Mouse (Mus musculus) midbrain, embryonic 15.5 days (tissue): ENCODE results near the gene Aebp2. TPM values are rescaled to one million over a fixed set of nuclear protein-coding genes. Genes with fewer than 3 reads are reported as not detected.

Experiments
- ATAC-seq: fragments of 200-750 bp; cut with Nextera tagmentation; replicated peaks from 2 replicates; pipeline ENCODE4 v1.8.0; 2017; ENCODE audit warnings: moderate TSS enrichment
- H3K27ac ChIP-seq: fragments of 300-500 bp; sonication (generic); 2 replicates; pipeline ENCODE4 v1.5.1; 2015; ENCODE audit warnings: mild to moderate bottlenecking, inconsistent platforms
- H3K27me3 ChIP-seq: fragments of 300-500 bp; sonication (generic); replicated peaks from 2 replicates; pipeline ENCODE4 v1.6.1; 2015; ENCODE audit warnings: inconsistent platforms
- H3K36me3 ChIP-seq: fragments of 300-500 bp; sonication (generic); replicated peaks from 2 replicates; pipeline ENCODE4 v1.6.1; 2015; ENCODE audit warnings: inconsistent platforms
- H3K4me1 ChIP-seq: fragments of 300-500 bp; sonication (generic); 2 replicates; pipeline ENCODE4 v1.6.1; 2015; ENCODE audit warnings: inconsistent platforms
- H3K4me2 ChIP-seq: fragments of 300-500 bp; sonication (generic); 2 replicates; pipeline ENCODE4 v1.6.1; 2015; ENCODE audit warnings: inconsistent platforms, mild to moderate bottlenecking, moderate library complexity
- H3K4me3 ChIP-seq: fragments of 300-500 bp; sonication (generic); 2 replicates; pipeline ENCODE4 v1.5.1; 2015; ENCODE audit warnings: mild to moderate bottlenecking, inconsistent platforms
- H3K9ac ChIP-seq: fragments of 300-500 bp; sonication (generic); 2 replicates; pipeline ENCODE4 v1.6.1; 2015; ENCODE audit warnings: mild to moderate bottlenecking, inconsistent platforms
- H3K9me3 ChIP-seq: fragments of 300-500 bp; sonication (generic); 2 replicates; pipeline ENCODE4 v1.6.1; 2016; ENCODE audit warnings: inconsistent platforms
- WGBS: fragments of 180-500 bp; shearing (Covaris S2); methylation state at CpG from one replicate; pipeline ENCODE4 v1.1.7; 2015; ENCODE audit warnings: mixed read lengths; 5-methylcytosine and 5-hydroxymethylcytosine counted together
- polyA plus RNA-seq: library from polyadenylated mRNA; unstranded; fragments of >200 nt; fragmentation: Nextera tagmentation; extraction: Ambion mirVana; gene quantifications from 2 replicates; pipeline ENCODE4 v1.2.1, GENCODE M21; 2015

The Aebp2 gene
- polyA plus RNA-seq, 1 experiment from 2014 or later = 9.0 TPM

DNA sequence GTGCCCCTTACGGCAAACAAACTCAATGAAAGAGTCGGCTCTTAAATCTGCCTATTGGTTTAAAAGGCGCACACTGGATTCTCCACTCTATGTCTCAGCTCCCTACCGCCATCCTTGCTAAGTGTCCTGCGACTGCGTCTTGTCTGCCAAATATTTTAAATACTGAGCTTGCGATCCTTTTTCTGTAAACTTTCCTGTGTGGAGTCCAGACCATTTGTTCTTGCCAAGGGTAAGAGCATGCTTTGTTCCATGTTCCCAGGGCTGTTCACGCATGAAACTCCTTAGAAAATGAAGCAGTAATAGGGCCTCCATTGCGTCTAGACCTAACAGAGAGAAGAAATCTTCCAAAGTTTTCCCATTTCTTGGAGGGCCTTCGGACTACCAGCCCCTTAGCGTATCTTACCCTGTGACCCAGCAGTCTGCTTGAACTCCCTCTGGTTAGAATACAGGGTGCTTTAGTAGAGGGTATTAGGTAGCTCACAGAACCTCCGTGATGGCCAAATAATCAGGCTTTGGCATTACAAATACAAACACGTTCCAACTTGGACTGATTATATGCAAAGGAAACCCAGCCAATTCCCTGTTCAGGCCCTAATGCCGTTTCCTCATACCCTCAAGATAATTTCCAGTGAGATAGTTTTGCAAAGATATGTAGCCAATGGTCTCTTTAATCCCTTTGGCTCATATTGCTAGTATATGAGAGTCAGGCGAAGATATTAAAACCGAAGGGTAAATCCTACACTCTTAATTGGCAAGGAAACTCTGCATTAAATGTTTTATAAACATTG is 67.3 kb downstream of the Aebp2 start:
- no peak overlapping the region; the same call in 1 of the 2 replicates for H3K27ac ChIP-seq
- WGBS = 82% methylated on average over 16 of the region's 16 CpGs
- no peaks in the 10 kb centered on the region for H3K27me3 ChIP-seq
- no peak for ATAC-seq
- H3K4me3 ChIP-seq = no peak overlapping the region
- no peaks in the 10 kb centered on the region for H3K4me1 ChIP-seq
- H3K4me2 ChIP-seq = no peak overlapping the region
- H3K9ac ChIP-seq = no peak overlapping the region
- H3K9me3 ChIP-seq = no peaks in the 10 kb centered on the region
- H3K36me3 ChIP-seq = no peaks in the 10 kb centered on the region

DNA sequence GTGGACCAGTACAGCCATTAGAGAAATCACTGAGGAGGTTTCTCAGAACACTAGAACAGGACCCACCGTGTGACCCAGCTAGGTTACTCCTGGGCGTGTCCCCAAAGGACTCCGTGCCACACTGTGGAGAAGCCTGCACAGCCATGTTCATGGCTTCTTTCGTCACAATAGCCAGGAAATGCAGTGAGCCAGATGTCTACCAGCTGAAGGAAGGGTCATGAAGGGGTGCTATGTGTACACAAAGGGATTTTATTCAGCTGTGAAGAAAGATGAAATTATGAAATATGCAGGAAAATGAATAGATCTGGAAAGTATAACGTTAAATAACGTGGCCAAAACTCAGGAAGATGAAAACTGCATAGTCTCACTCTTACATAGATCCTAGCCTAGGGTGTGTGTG is 69.7 kb downstream of the Aebp2 start:
- Histone ChIP-seq H3K4me1 (peaks cover 4% of the 10 kb centered on the region; the same call in 1 of the 2 replicates), H3K36me3 (no peaks in the 10 kb centered on the region), H3K27ac (no peak overlapping the region), H3K4me3 (no peak overlapping the region), H3K9ac (no peak overlapping the region), H3K9me3 (no peaks in the 10 kb centered on the region), H3K27me3 (no peaks in the 10 kb centered on the region), H3K4me2 (no peak overlapping the region)
- 93% methylated on average over 6 of the region's 6 CpGs for WGBS
- ATAC-seq = no peak

DNA sequence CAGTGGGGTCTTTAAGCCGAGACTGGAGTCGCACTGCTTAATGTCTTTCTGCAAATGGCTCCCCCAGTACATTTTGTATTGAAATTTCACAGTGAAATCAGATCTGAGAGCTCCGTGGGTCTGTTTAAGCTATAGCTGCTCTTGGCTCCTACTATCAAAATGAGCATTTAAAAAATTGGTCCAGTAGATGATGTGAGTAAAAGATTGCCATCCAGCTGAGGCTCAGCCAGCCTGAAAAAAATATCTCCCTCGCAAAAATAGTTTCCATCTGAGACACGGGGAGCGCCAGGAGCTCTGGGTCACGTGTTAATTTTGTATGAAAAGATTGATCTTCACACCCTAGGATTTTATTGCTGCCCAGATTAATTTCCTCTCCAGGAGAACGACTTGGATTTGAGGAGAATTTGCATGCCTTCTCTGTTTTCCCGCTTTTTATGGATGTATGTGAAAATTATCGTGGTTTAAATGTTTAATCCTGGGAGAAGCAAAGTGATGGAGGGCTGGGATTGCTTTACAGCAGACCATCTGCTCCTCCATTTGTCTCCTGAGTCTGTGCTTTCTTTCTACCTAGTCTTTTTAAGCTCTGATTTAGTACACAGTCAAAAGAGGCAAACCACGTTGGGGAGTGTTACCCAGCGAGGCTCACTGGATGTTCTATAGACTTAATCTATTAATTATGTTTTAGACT is 73.9 kb downstream of the Aebp2 start:
- Histone ChIP-seq H3K4me3 (no peak overlapping the region), H3K36me3 (no peaks in the 10 kb centered on the region), H3K27me3 (no peaks in the 10 kb centered on the region), H3K4me2 (no peak overlapping the region), H3K9me3 (no peaks in the 10 kb centered on the region), H3K27ac (0 out of 2 replicates have a peak overlapping the region, but pooled peaks have one; percentile 25), H3K4me1 (peaks cover 4% of the 10 kb centered on the region; the same call in 1 of the 2 replicates), H3K9ac (no peak overlapping the region)
- ATAC-seq = no peak
- 52% methylated on average over 12 of the region's 12 CpGs for WGBS

DNA sequence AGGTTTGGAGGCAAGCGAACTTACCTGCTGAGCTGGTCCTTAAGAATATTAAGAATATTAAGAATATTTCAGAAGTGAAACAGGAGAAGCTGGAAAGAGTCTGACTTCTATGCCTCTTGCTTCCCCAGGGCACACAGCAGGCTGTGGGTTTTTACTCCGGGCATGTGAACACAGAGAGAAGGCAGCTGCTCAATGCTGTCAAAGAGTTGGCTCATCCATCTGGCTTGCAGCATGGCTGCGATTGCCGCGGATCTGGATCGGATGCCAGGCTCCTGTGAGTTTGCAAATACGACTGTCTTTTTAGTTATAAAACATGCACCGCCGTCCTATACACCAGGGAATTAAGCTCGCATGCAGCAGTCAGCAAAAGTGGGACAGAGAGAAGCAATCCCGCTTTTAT is 75.5 kb downstream of the Aebp2 start:
- Histone ChIP-seq H3K27ac (no peak overlapping the region), H3K4me1 (peaks cover 4% of the 10 kb centered on the region; the same call in 1 of the 2 replicates), H3K9ac (no peak overlapping the region), H3K36me3 (no peaks in the 10 kb centered on the region), H3K4me2 (no peak overlapping the region), H3K9me3 (no peaks in the 10 kb centered on the region), H3K4me3 (no peak overlapping the region), H3K27me3 (no peaks in the 10 kb centered on the region)
- WGBS = 79% methylated on average over 11 of the region's 11 CpGs
- ATAC-seq = no peak

DNA sequence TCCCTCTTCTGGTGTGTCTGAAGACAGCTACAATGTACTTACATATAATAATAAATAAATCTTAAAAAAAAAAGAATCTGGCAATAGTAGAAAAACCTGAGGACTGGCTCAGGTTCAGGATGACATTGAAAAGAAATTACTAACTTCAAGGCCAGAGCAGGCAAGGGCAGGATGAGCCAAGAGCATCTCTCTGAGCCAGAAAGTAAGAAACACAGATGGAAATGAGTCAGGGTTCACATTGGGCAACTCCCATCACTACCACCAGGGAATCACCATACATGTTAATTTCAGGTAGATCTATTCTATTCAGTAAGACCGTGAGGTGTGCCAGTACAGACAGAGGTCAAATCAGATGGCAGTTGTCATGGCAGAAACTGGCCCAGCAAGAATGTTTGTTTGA is 76.1 kb downstream of the Aebp2 start:
- peaks cover 4% of the 10 kb centered on the region; the same call in 1 of the 2 replicates for H3K4me1 ChIP-seq
- no peak overlapping the region for H3K4me2 ChIP-seq
- H3K9me3 ChIP-seq = no peaks in the 10 kb centered on the region
- WGBS = 95% methylated on average over 1 of the region's 1 CpGs
- no peaks in the 10 kb centered on the region for H3K36me3 ChIP-seq
- no peaks in the 10 kb centered on the region for H3K27me3 ChIP-seq
- no peak overlapping the region for H3K9ac ChIP-seq
- no peak overlapping the region for H3K4me3 ChIP-seq
- ATAC-seq = no peak
- H3K27ac ChIP-seq = no peak overlapping the region

DNA sequence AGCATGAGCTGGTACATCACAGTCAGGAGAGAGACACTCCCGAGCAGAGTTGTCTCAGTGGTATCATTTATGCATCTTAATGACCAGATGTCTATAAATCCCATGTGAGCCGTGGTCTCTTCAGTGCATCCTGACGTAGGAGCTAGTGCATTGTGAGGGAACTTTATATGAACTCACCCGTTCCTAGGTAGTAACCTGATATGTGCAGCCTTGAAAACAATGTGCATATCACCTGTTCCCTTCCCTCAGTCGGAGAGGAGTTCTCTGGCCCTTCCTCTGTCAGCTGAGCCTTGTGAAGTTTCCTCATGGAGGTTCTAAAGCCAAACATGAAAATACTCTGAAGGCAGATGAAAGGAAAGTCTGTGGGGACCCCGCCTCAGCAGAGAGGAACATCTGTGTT is 78.8 kb downstream of the Aebp2 start:
- Histone ChIP-seq H3K27me3 (no peaks in the 10 kb centered on the region), H3K4me2 (no peak overlapping the region), H3K9me3 (no peaks in the 10 kb centered on the region; the same call in 1 of the 2 replicates), H3K4me1 (no peaks in the 10 kb centered on the region), H3K27ac (no peak overlapping the region), H3K4me3 (no peak overlapping the region), H3K9ac (no peak overlapping the region), H3K36me3 (no peaks in the 10 kb centered on the region)
- WGBS = 83% methylated on average over 6 of the region's 6 CpGs
- ATAC-seq = no peak

DNA sequence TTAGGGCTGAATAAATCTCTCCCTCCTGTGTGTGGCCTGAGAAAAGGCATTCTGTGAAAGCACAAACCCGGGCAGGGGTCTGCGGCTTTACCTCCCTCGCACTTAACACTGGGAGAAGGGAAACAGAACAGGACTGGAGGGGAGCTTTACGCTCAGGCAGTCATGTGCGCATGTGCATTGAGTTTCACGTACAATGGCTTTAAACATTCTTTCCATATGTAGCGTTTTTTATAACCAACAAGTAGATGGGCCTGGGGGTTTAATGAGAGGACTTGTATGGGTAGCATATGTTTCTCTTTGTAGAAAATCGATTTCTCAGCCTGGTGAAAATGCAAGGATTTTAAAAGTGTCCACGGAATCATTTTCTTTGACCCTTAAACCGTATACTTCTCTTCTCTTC is 82.7 kb downstream of the Aebp2 start:
- no peak overlapping the region for H3K27ac ChIP-seq
- no peaks in the 10 kb centered on the region for H3K36me3 ChIP-seq
- no peak overlapping the region for H3K4me3 ChIP-seq
- no peak for ATAC-seq
- H3K9ac ChIP-seq = no peak overlapping the region
- no peak overlapping the region for H3K4me2 ChIP-seq
- no peaks in the 10 kb centered on the region for H3K4me1 ChIP-seq
- H3K27me3 ChIP-seq = no peaks in the 10 kb centered on the region
- no peaks in the 10 kb centered on the region; the same call in 1 of the 2 replicates for H3K9me3 ChIP-seq
- 81% methylated on average over 10 of the region's 10 CpGs for WGBS

DNA sequence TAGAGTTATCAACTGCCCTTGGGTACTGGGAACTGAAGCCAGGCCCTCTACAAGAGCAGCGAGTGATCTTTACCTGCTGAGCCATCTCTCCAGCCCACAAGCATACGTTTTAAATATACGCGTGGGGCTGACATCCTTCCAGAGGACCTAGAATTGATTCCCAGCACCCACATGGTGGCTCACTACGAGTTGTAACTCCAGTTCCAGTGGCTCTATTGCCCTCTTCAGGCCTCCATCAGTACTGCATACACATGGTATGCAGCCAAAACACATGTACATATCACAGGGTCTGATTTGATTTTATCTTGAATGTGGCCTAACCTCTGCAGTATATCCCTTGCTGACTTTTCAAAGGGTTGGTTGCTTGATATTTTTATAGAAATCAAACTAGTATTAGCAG is 83.6 kb downstream of the Aebp2 start:
- Histone ChIP-seq H3K36me3 (no peaks in the 10 kb centered on the region), H3K4me2 (no peak overlapping the region), H3K27me3 (no peaks in the 10 kb centered on the region), H3K27ac (no peak overlapping the region), H3K4me1 (no peaks in the 10 kb centered on the region), H3K4me3 (no peak overlapping the region), H3K9ac (no peak overlapping the region), H3K9me3 (no peaks in the 10 kb centered on the region; the same call in 1 of the 2 replicates)
- ATAC-seq = no peak
- WGBS = 93% methylated on average over 5 of the region's 5 CpGs

DNA sequence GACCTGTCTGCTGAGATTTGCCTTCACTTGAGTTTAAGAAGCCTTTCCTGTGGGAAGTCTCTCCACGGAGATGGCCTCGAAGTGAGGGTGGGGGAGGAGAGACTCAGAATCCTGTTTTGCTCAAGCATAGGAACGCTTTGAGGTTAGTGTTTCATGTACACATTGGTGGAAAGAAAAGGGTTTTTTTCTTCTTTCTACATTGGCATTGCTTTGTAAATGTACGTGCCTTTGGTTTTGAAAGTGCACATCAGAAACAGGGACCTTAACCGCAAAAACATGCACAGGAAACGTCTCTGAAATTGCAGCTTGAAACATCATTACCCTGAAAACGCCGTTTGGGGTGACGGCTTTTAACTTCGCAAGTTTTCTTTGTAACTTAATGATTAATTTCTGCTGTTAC is 85.6 kb downstream of the Aebp2 start:
- no peak overlapping the region for H3K4me2 ChIP-seq
- no peaks in the 10 kb centered on the region; the same call in 1 of the 2 replicates for H3K4me1 ChIP-seq
- no peak overlapping the region for H3K27ac ChIP-seq
- 84% methylated on average over 10 of the region's 10 CpGs for WGBS
- no peaks in the 10 kb centered on the region for H3K27me3 ChIP-seq
- no peak overlapping the region for H3K9ac ChIP-seq
- H3K4me3 ChIP-seq = no peak overlapping the region
- no peaks in the 10 kb centered on the region for H3K36me3 ChIP-seq
- ATAC-seq = no peak
- no peaks in the 10 kb centered on the region; the same call in 1 of the 2 replicates for H3K9me3 ChIP-seq

DNA sequence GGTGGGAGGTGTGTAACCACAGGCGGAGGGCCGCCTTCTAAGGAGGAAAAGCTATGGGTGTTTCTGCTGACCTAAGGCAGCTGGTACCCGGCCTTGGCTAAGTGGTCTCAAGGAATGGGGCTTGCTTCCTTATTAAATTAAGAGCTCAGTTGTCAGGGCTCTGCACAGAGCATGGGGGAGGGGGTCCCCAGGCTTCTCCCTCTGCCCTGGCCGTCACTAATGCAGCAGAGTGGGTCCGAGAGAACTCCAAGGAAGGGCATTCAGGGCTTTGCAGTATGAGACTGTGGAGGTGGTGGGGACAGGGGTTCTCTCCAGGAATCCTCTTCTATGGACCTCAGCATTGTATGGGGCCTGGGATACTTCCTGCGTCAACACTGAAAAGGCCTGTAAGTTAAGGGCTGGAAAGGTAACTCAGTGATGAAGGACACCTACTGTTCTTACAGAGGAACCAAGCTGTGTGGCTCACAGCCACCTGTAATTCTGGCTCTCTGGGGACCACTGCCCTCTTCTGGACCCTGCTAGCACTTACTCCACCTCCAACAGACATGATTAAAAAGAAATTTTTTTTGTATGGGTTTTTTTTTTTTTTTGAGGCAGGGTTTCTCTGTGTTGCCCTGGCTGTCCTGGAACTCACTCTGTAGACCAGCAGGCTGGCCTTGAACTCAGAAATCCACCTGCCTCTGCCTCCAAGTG is 87.1 kb downstream of the Aebp2 start:
- WGBS = 58% methylated on average over 6 of the region's 6 CpGs
- no peak overlapping the region for H3K4me2 ChIP-seq
- no peak overlapping the region for H3K4me3 ChIP-seq
- no peaks in the 10 kb centered on the region for H3K36me3 ChIP-seq
- no peak overlapping the region for H3K27ac ChIP-seq
- H3K4me1 ChIP-seq = no peaks in the 10 kb centered on the region; the same call in 1 of the 2 replicates
- no peak overlapping the region for H3K9ac ChIP-seq
- ATAC-seq = no peak
- H3K27me3 ChIP-seq = peaks cover 3% of the 10 kb centered on the region; the same call in 1 of the 2 replicates
- H3K9me3 ChIP-seq = no peaks in the 10 kb centered on the region; the same call in 1 of the 2 replicates

DNA sequence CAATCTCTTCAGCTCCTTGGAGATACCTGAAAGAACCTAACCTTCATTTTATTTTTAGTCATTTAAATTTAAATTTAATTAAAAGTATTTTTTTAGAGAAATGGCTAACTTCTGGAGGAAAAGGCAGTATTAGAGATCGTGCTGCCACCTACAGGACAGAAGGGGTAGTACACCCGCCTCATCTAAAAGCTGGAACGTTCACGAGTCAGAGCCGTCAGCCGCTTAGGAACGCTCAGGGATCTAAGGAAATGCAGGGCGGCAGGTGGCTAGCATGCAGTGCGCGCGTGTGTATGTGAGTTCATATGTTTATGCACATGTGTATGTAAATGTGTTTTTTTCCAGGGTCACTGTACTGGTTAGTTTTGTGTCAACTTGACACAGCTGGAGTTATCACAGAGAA is 90.3 kb downstream of the Aebp2 start:
- WGBS = 3% methylated on average over 11 of the region's 11 CpGs
- H3K4me1 ChIP-seq = peaks cover 3% of the 10 kb centered on the region; the same call in 1 of the 2 replicates
- ATAC-seq = no peak

DNA sequence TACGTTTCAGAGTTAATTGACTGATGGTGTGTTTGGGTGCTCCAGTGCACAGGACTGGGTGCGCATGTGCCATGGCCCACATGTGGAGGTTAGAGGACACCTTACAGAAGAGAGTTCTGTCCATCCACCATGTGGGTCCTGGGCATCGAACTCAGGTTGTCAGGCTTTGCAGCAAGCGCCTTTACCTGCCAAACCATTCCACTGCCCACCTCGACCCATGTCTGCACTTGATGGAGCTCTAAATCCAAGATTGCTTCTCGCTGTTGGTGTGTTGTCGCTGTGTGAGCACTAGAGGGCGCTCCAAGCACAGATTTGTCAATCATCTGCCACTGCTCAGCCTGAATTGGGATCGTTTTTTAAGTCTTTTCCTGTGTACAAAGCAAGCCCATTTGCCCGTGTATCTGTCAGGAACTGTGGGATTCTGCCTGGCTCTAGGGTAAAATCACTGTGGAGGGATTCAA is 92.5 kb downstream of the Aebp2 start:
- H3K36me3 ChIP-seq = no peaks in the 10 kb centered on the region
- peak; percentile 80 for ATAC-seq
- peaks cover 3% of the 10 kb centered on the region; the same call in 1 of the 2 replicates for H3K27me3 ChIP-seq
- 0 out of 2 replicates have a peak overlapping the region, but pooled peaks have one; percentile 23 for H3K4me2 ChIP-seq
- H3K9ac ChIP-seq = no peak overlapping the region
- H3K27ac ChIP-seq = no peak overlapping the region
- no peaks in the 10 kb centered on the region for H3K9me3 ChIP-seq
- 21% methylated on average over 10 of the region's 10 CpGs for WGBS
- H3K4me1 ChIP-seq = peaks cover 3% of the 10 kb centered on the region; the same call in 1 of the 2 replicates
- no peak overlapping the region for H3K4me3 ChIP-seq

More for the DNA sequence above, 90.3 kb downstream of the Aebp2 start:
- H3K36me3 ChIP-seq = no peaks in the 10 kb centered on the region
- H3K4me3 ChIP-seq = no peak overlapping the region
- H3K27me3 ChIP-seq = peaks cover 3% of the 10 kb centered on the region; the same call in 1 of the 2 replicates
- H3K9me3 ChIP-seq = no peaks in the 10 kb centered on the region
- no peak overlapping the region for H3K4me2 ChIP-seq
- no peak overlapping the region for H3K27ac ChIP-seq
- H3K9ac ChIP-seq = no peak overlapping the region
